Comparison of ENCODE assay signal across 8 mouse cellular contexts in genomic region chr1:134987173-134987961, GRCm38 (mm10). TPM values are rescaled to one million over a fixed set of nuclear protein-coding genes. Genes with fewer than 3 reads are reported as not detected.
A peak's percentile ranks its signal among the peaks of the same experiment; 100 is the strongest.
DNase-seq lines count a peak whose midpoint lies in the region; ATAC-seq and TF ChIP-seq lines count a peak whose summit lies in the region.

No protein-coding gene starts in this region.

- no peak for TF ChIP-seq POLR2A in small intestine, adult 2 months (IDR thresholded peaks at IDR 0.05; ENCODE audit: low read depth, low read length)

- H3K27ac ChIP-seq in embryonic facial prominence, embryonic 10.5 days (replicated peaks), result peak overlapping the region; percentile 79
- no peak overlapping the region for H3K27ac ChIP-seq in heart, embryonic 12.5 days (ENCODE audit: poor library complexity, severe bottlenecking)
- H3K27ac ChIP-seq in limb, embryonic 15.5 days, result no peak overlapping the region
- no peak overlapping the region for H3K27ac ChIP-seq in midbrain, embryonic 14.5 days (replicated peaks; ENCODE audit: low read depth, low read length)
- H3K27ac ChIP-seq in small intestine, adult 2 months (ENCODE audit: insufficient read depth, low read depth, low read length), result no peak overlapping the region

- peak overlapping the region; percentile 68 for H3K9ac ChIP-seq in heart, embryonic 12.5 days
- no peak overlapping the region for H3K9ac ChIP-seq in limb, embryonic 15.5 days
- H3K9ac ChIP-seq in midbrain, embryonic 14.5 days (replicated peaks; ENCODE audit: low read length), result peak overlapping the region; percentile 53

- no peak for TF ChIP-seq CTCF in small intestine, adult 2 months (IDR thresholded peaks at IDR 0.05; ENCODE audit: extremely low read depth, insufficient read length, insufficient replicate concordance, low read depth, low read length)

- H3K9me3 ChIP-seq in embryonic facial prominence, embryonic 10.5 days, result 0 out of 2 replicates have a peak, but pooled peaks cover 2% of the 10 kb centered on the region
- H3K9me3 ChIP-seq in heart, embryonic 12.5 days (replicated peaks), result no peaks in the 10 kb centered on the region
- no peaks in the 10 kb centered on the region for H3K9me3 ChIP-seq in limb, embryonic 15.5 days
- H3K9me3 ChIP-seq in midbrain, embryonic 14.5 days (ENCODE audit: control insufficient read depth, low read length), result no peaks in the 10 kb centered on the region

- peak; percentile 63 for ATAC-seq in heart, embryonic 12.5 days (ENCODE audit: insufficient number of reproducible peaks, low FRiP score)
- 0 out of 2 replicates have a peak, but pooled peaks have one; percentile 47 for ATAC-seq in limb, embryonic 15.5 days (ENCODE audit: insufficient number of reproducible peaks, low FRiP score, low TSS enrichment, low read depth)
- ATAC-seq in midbrain, embryonic 14.5 days (ENCODE audit: low FRiP score, low TSS enrichment), result peak; percentile 76

- peak; percentile 23 for DNase-seq in thymus, postnatal 14 days
- no peak for DNase-seq in thymus, postnatal 25 days
- DNase-seq in embryonic facial prominence, embryonic 10.5 days (ENCODE audit: low spot score), result peak; percentile 82
- peak; percentile 32 for DNase-seq in kidney, adult 9 months
- DNase-seq in midbrain, embryonic 14.5 days, result peak; percentile 88

- 34% methylated on average over 48 of the region's 48 CpGs for WGBS in embryonic facial prominence, embryonic 10.5 days
- WGBS in heart, embryonic 12.5 days, result 26% methylated on average over 48 of the region's 48 CpGs
- 31% methylated on average over 48 of the region's 48 CpGs for WGBS in limb, embryonic 15.5 days
- WGBS in midbrain, embryonic 14.5 days, result 30% methylated on average over 48 of the region's 48 CpGs
- 26% methylated on average over 48 of the region's 48 CpGs for WGBS in small intestine, adult 2 months

- peaks cover 22% of the 10 kb centered on the region for H3K4me1 ChIP-seq in embryonic facial prominence, embryonic 10.5 days
- peaks cover 9% of the 10 kb centered on the region; the same call in 1 of the 2 replicates for H3K4me1 ChIP-seq in heart, embryonic 12.5 days (replicated peaks)
- peaks cover 17% of the 10 kb centered on the region for H3K4me1 ChIP-seq in limb, embryonic 15.5 days
- peaks cover 7% of the 10 kb centered on the region; the same call in 1 of the 2 replicates for H3K4me1 ChIP-seq in midbrain, embryonic 14.5 days (ENCODE audit: control insufficient read depth, insufficient read depth, low read length)
- peaks cover 10% of the 10 kb centered on the region for H3K4me1 ChIP-seq in small intestine, adult 2 months (ENCODE audit: control insufficient read depth, insufficient read depth, insufficient read length, low read length)

- H3K4me2 ChIP-seq in heart, embryonic 12.5 days, result peak overlapping the region; percentile 91
- H3K4me2 ChIP-seq in limb, embryonic 15.5 days, result peak overlapping the region; percentile 76
- peak overlapping the region; percentile 80 for H3K4me2 ChIP-seq in midbrain, embryonic 14.5 days (ENCODE audit: low read length)

- no peaks in the 10 kb centered on the region for H3K36me3 ChIP-seq in embryonic facial prominence, embryonic 10.5 days (replicated peaks)
- no peaks in the 10 kb centered on the region for H3K36me3 ChIP-seq in heart, embryonic 12.5 days
- H3K36me3 ChIP-seq in limb, embryonic 15.5 days, result no peaks in the 10 kb centered on the region
- H3K36me3 ChIP-seq in midbrain, embryonic 14.5 days (ENCODE audit: control insufficient read depth, insufficient read depth, low read length), result no peaks in the 10 kb centered on the region
- no peaks in the 10 kb centered on the region for H3K36me3 ChIP-seq in small intestine, adult 2 months (ENCODE audit: control insufficient read depth, insufficient read depth, low read length)

- peaks cover 64% of the 10 kb centered on the region for H3K27me3 ChIP-seq in embryonic facial prominence, embryonic 10.5 days (replicated peaks; ENCODE audit: low read depth, poor library complexity, severe bottlenecking)
- H3K27me3 ChIP-seq in heart, embryonic 12.5 days (replicated peaks), result peaks cover 29% of the 10 kb centered on the region
- peaks cover 5% of the 10 kb centered on the region for H3K27me3 ChIP-seq in limb, embryonic 15.5 days
- H3K27me3 ChIP-seq in midbrain, embryonic 14.5 days (ENCODE audit: control insufficient read depth, insufficient read depth, low read length), result peaks cover 9% of the 10 kb centered on the region; the same call in 1 of the 2 replicates
- H3K27me3 ChIP-seq in small intestine, adult 2 months (ENCODE audit: control insufficient read depth, insufficient read depth, low read length), result peaks cover 12% of the 10 kb centered on the region

- peak overlapping the region; percentile 63 for H3K4me3 ChIP-seq in embryonic facial prominence, embryonic 10.5 days
- H3K4me3 ChIP-seq in heart, embryonic 12.5 days, result peak overlapping the region; percentile 50
- H3K4me3 ChIP-seq in limb, embryonic 15.5 days, result peak overlapping the region; percentile 37
- peak overlapping the region; percentile 39 for H3K4me3 ChIP-seq in midbrain, embryonic 14.5 days (replicated peaks; ENCODE audit: low read depth, low read length)
- peak overlapping the region; percentile 59 for H3K4me3 ChIP-seq in small intestine, adult 2 months (ENCODE audit: low read depth, low read length)

RNA-seq across cellular contexts. Expression of gene Ube2t, which starts 25.0 kb away (rescaled TPM):
- polyA plus RNA-seq in embryonic facial prominence, embryonic 10.5 days (2016; fragmentation: Nextera tagmentation; extraction: Ambion mirVana), result 52.2 and 55.5 TPM in 2 replicates
- 46.6 and 48.7 TPM in 2 replicates for polyA plus RNA-seq in heart, embryonic 12.5 days (2016; fragmentation: Nextera tagmentation; extraction: Ambion mirVana)
- 25.3 and 25.7 TPM in 2 replicates for polyA plus RNA-seq in limb, embryonic 15.5 days (2015; fragmentation: Nextera tagmentation; extraction: Ambion mirVana)
- 9.0 and 11.7 TPM in 2 replicates for polyA plus RNA-seq in midbrain, embryonic 14.5 days (2014; fragmentation: Nextera tagmentation; extraction: Ambion mirVana)
- polyA plus RNA-seq in small intestine, adult 2 months (2012; rRNA removed), result 0.58 and 1.4 TPM in 2 replicates

RNA-seq across cellular contexts. Expression of gene Ppp1r12b, which starts 31.6 kb away (rescaled TPM):
- 5.0 and 5.8 TPM in 2 replicates for polyA plus RNA-seq in embryonic facial prominence, embryonic 10.5 days (2016; fragmentation: Nextera tagmentation; extraction: Ambion mirVana)
- polyA plus RNA-seq in heart, embryonic 12.5 days (2016; fragmentation: Nextera tagmentation; extraction: Ambion mirVana), result 29.6 and 31.2 TPM in 2 replicates
- 7.7 and 8.9 TPM in 2 replicates for polyA plus RNA-seq in limb, embryonic 15.5 days (2015; fragmentation: Nextera tagmentation; extraction: Ambion mirVana)
- 10.5 and 14.5 TPM in 2 replicates for polyA plus RNA-seq in midbrain, embryonic 14.5 days (2014; fragmentation: Nextera tagmentation; extraction: Ambion mirVana)
- polyA plus RNA-seq in small intestine, adult 2 months (2012; rRNA removed), result 9.7 and 10.4 TPM in 2 replicates
